Mouse (Mus musculus) spleen, postnatal 36 days (tissue): ENCODE data around the gene Ccdc30.

Experiments used
- DNase-seq, 2 experiments: peaks; one replicate each; pipeline ENCODE4 v3.0.0; 2022; ENCODE audit warnings: low spot score in 2 of 2, mixed read lengths in 1 of 2

The Ccdc30 gene

GRCm38 (mm10) chr4:119417270-119417669 lies 1.9 kb upstream of the Ccdc30 start:
- DNase-seq = no peak

GRCm38 (mm10) chr4:119412791-119413190 lies 2.5 kb downstream of the Ccdc30 start:
- DNase-seq = no peak

- no peak for DNase-seq
Measured at GRCm38 (mm10) chr4:119411877-119412650, 3.3 kb downstream of the Ccdc30 start.

GRCm38 (mm10) chr4:119403431-119403830 lies 11.9 kb downstream of the Ccdc30 start:
- no peak for DNase-seq

- no peak for DNase-seq
Measured at GRCm38 (mm10) chr4:119400896-119401295, 14.4 kb downstream of the Ccdc30 start.

GRCm38 (mm10) chr4:119398751-119399150 lies 16.6 kb downstream of the Ccdc30 start:
- DNase-seq = no peak

GRCm38 (mm10) chr4:119390369-119390768 lies 25.0 kb downstream of the Ccdc30 start:
- DNase-seq = peak in 1 of 2 experiments; percentile 4

GRCm38 (mm10) chr4:119389184-119389583 lies 26.1 kb downstream of the Ccdc30 start:
- no peak for DNase-seq

GRCm38 (mm10) chr4:119381471-119382190 lies 33.7 kb downstream of the Ccdc30 start:
- DNase-seq = no peak

GRCm38 (mm10) chr4:119369460-119369859 lies 45.9 kb downstream of the Ccdc30 start:
- DNase-seq = no peak

- DNase-seq = no peak
Measured at GRCm38 (mm10) chr4:119366758-119367526, 48.4 kb downstream of the Ccdc30 start.

GRCm38 (mm10) chr4:119362231-119362630 lies 53.1 kb downstream of the Ccdc30 start:
- DNase-seq = no peak

- DNase-seq = no peak
Measured at GRCm38 (mm10) chr4:119359196-119359971, 55.9 kb downstream of the Ccdc30 start.

- no peak for DNase-seq
Measured at GRCm38 (mm10) chr4:119345508-119345907, 69.8 kb downstream of the Ccdc30 start.

- no peak for DNase-seq
Measured at GRCm38 (mm10) chr4:119338861-119339361, 76.4 kb downstream of the Ccdc30 start.

GRCm38 (mm10) chr4:119338422-119338821 lies 76.9 kb downstream of the Ccdc30 start:
- no peak for DNase-seq

- no peak for DNase-seq
Measured at GRCm38 (mm10) chr4:119333487-119333886, 81.8 kb downstream of the Ccdc30 start.

- no peak for DNase-seq
Measured at GRCm38 (mm10) chr4:119320896-119321550, 94.3 kb downstream of the Ccdc30 start.

- peak; percentile 95 for DNase-seq
Measured at GRCm38 (mm10) chr4:119320131-119320830, 95.0 kb downstream of the Ccdc30 start, which contains the start of gene Ppih. Gene Ppih, minus strand, starts transcription at chr4:119320546.

- peak; percentile 56 for DNase-seq
Measured at GRCm38 (mm10) chr4:119313756-119314155, 101.6 kb downstream of the Ccdc30 start.
